Mouse (Mus musculus): ENCODE data around the gene Taf9. TPM values are rescaled to one million over a fixed set of nuclear protein-coding genes. Genes with fewer than 3 reads are reported as not detected.

Gene Taf9
- total RNA-seq, 2 experiments from 2014 or later = 9.6 to 18.1 TPM

- peak; percentile 17 to 36 for DNase-seq
These were observed 18.1 kb downstream of the Taf9 start, which contains the start of gene Ccdc125 for GRCm38 (mm10) chr13:100669291-100670022. Gene Ccdc125, plus strand, starts transcription at chr13:100669717.

GRCm38 (mm10) chr13:100670181-100670741 is 18.9 kb downstream of the Taf9 start:
- no peak for DNase-seq

- no peak for DNase-seq
These were observed 24.7 kb downstream of the Taf9 start for GRCm38 (mm10) chr13:100675936-100676635.

GRCm38 (mm10) chr13:100681615-100682014 is 30.2 kb downstream of the Taf9 start:
- DNase-seq = no peak

GRCm38 (mm10) chr13:100682837-100683236 is 31.5 kb downstream of the Taf9 start:
- no peak for DNase-seq

- DNase-seq = no peak
These were observed 33.0 kb downstream of the Taf9 start for GRCm38 (mm10) chr13:100684355-100684754.

- no peak for DNase-seq
These were observed 36.1 kb downstream of the Taf9 start for GRCm38 (mm10) chr13:100687513-100687912.

GRCm38 (mm10) chr13:100697541-100697940 is 46.2 kb downstream of the Taf9 start:
- no peak for DNase-seq

- DNase-seq = no peak
These were observed 47.5 kb downstream of the Taf9 start for GRCm38 (mm10) chr13:100698866-100699265.

- no peak for DNase-seq
These were observed 52.1 kb downstream of the Taf9 start for GRCm38 (mm10) chr13:100703468-100703867.

Other genes starting within 250 kb of the Taf9 start
- under 1 TPM; 0.07 to 0.18 TPM for gene Naip1, start 198.7 kb upstream of the Taf9 start, total RNA-seq (2021)
- gene Gtf2h2, start 159.0 kb upstream of the Taf9 start, total RNA-seq (2021) = 10 to 100 TPM; 21.7 to 21.9 TPM
- under 1 TPM; 0.57 to 0.87 TPM for gene Ocln, start 98.9 kb upstream of the Taf9 start, total RNA-seq (2021)
- gene Marveld2, start 34.6 kb upstream of the Taf9 start, total RNA-seq (2021) = under 1 TPM; 0.42 to 0.57 TPM
- 10 to 100 TPM; 59.8 to 63.5 TPM for gene Ak6, start 600 bp upstream of the Taf9 start, total RNA-seq (2021)
- gene Rad17, start 528 bp upstream of the Taf9 start, total RNA-seq (2021) = 10 to 100 TPM; 15.0 to 17.1 TPM
- gene Ccdc125, start 18.1 kb downstream of the Taf9 start, total RNA-seq (2021) = under 1 TPM; 0.17 to 0.46 TPM
- 10 to 100 TPM; 21.3 to 22.2 TPM for gene Cdk7, start 79.4 kb downstream of the Taf9 start, total RNA-seq (2021)
- 100 to 1,000 TPM; 165 to 196 TPM for gene Mrps36, start 93.1 kb downstream of the Taf9 start, total RNA-seq (2021)
- gene Cenph, start 124.3 kb downstream of the Taf9 start, total RNA-seq (2021) = not detected
- gene Ccnb1, start 135.0 kb downstream of the Taf9 start, total RNA-seq (2021) = 1 to 10 TPM in 1 of 2 experiments, under 1 TPM in 1; 0.57 to 1.1 TPM
- gene Slc30a5, start 181.8 kb downstream of the Taf9 start, total RNA-seq (2021) = 10 to 100 TPM; 20.1 to 21.8 TPM

Data from heart, adult 18-20 months (tissue).